Mouse (Mus musculus) heart, postnatal 0 days (tissue): Measurements from ENCODE around the gene Ctdspl.

Source experiments
- CTCF ChIP-seq: IDR thresholded peaks from 2 replicates; pipeline ENCODE4 v1.5.1; 2016; ENCODE audit warnings: antibody characterized with exemption, control low read depth, low read depth
- EP300 ChIP-seq: IDR thresholded peaks from 2 replicates; pipeline ENCODE4 v1.6.1; 2016; ENCODE audit warnings: antibody characterized with exemption, low read depth

DNA sequence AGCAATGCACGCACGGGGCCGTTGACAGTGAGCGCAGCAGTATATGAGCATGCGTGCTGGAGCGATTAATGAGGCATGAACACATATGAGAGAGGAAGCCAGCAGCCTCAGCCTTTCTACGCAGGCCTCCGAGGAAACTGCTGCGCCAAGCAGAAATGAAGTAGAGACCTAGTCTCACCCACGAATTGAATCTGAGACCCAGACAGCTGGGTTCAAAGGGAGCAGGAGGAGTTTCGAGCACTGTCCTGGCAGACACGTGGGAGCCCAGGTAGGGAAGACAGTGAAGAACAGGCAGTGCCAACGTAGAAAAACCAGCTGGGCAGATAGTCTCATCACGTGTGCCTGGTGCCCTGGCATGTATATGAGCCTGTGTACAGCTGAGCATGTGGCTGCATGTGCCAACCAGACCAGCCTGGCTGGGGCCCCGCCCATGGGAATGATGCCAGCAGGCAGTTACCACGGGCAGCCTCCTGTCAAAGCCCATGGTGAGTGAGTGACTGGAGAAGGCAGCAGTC, 6.5 kb upstream of the Ctdspl start:
- TF ChIP-seq CTCF (no peak), EP300 (no peak)
